Mouse (Mus musculus) C2C12 (cell line): Measurements from ENCODE around the gene D10Jhu81e. TPM values are rescaled to one million over a fixed set of nuclear protein-coding genes. Genes with fewer than 3 reads are reported as not detected.

Experiments used
- H3K27me3 ChIP-seq: one replicate; pipeline ENCODE4 v1.6.1; 2011; ENCODE audit not compliant: control insufficient read depth, insufficient read depth, insufficient read length
- H3K36me3 ChIP-seq: one replicate; pipeline ENCODE4 v1.6.1; 2011; ENCODE audit not compliant: control insufficient read depth, insufficient read depth
- H3K4me3 ChIP-seq: one replicate; pipeline ENCODE4 v1.5.1; 2011; ENCODE audit warnings: mild to moderate bottlenecking, control low read depth; ENCODE audit not compliant: poor library complexity, insufficient read depth, severe bottlenecking
- H3K79me2 ChIP-seq: one replicate; pipeline ENCODE4 v1.6.1; 2011; ENCODE audit not compliant: control insufficient read depth, insufficient read depth
- H3K79me3 ChIP-seq: one replicate; pipeline ENCODE4 v1.6.1; 2011; ENCODE audit warnings: low read depth, control low read depth
- H3ac ChIP-seq: one replicate; pipeline ENCODE3; 2011; ENCODE audit warnings: low read depth; ENCODE audit not compliant: control insufficient read depth, insufficient read length
- CEBPB ChIP-seq: IDR thresholded peaks from one replicate; pipeline ENCODE4 v1.6.1; 2011; ENCODE audit warnings: low read depth, mild to moderate bottlenecking, control low read depth, moderate library complexity
- CTCF ChIP-seq: IDR thresholded peaks from one replicate; pipeline ENCODE4 v1.5.1; 2011; ENCODE audit not compliant: control insufficient read depth, insufficient read depth, insufficient read length
- FOSL1 ChIP-seq: IDR thresholded peaks from one replicate; pipeline ENCODE4 v1.8.0; 2011; ENCODE audit warnings: mild to moderate bottlenecking, low read length; ENCODE audit not compliant: poor library complexity, insufficient read depth, severe bottlenecking
- MAX ChIP-seq: IDR thresholded peaks from one replicate; pipeline ENCODE4 v1.6.1; 2011; ENCODE audit warnings: mild to moderate bottlenecking, control low read depth
- MYOD1 ChIP-seq: IDR thresholded peaks from one replicate; pipeline ENCODE4 v1.6.1; 2011; ENCODE audit warnings: low read depth; ENCODE audit not compliant: control insufficient read depth, insufficient read length
- MYOG ChIP-seq: IDR thresholded peaks from one replicate; pipeline ENCODE4 v1.6.1; 2011; ENCODE audit not compliant: control insufficient read depth, insufficient read length; ENCODE audit errors: extremely low read depth
- USF1 ChIP-seq: IDR thresholded peaks from one replicate; pipeline ENCODE4 v1.6.1; 2011; ENCODE audit warnings: low read depth, mild to moderate bottlenecking, control low read depth, moderate library complexity
- polyA plus RNA-seq: library from polyadenylated mRNA; unstranded; fragments of >200 nt; fragmentation: generic; extraction: Trizol; gene quantifications from one replicate; pipeline ENCODE4 v1.2.1, GENCODE M21; 2012; ENCODE audit warnings: missing spikeins

The D10Jhu81e gene
- polyA plus RNA-seq, 1 experiment, result 38.0 TPM

DNA sequence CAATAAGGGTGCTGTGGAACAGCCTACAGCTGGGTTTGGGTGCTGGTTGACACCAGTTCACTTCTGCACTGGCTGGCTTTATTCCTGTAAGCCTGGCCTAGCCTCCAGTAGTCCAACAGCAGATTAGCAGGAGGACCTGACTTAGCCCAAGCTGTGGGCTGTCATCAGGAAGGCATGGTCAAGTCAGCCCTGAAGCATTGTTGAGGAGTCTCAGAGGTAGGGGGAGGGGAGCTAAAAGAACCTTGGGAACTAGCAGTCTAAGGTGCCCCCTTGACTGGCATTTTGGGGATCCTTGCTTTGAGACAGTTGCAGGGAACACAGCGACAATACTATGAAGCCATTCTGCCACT, 29.4 kb downstream of the D10Jhu81e start:
- Histone ChIP-seq H3K79me3 (no peaks in the 10 kb centered on the region), H3ac (no peak overlapping the region), H3K79me2 (no peaks in the 10 kb centered on the region), H3K36me3 (no peaks in the 10 kb centered on the region), H3K27me3 (peaks cover 7% of the 10 kb centered on the region), H3K4me3 (no peak overlapping the region)
- no peak for TF ChIP-seq MYOG

DNA sequence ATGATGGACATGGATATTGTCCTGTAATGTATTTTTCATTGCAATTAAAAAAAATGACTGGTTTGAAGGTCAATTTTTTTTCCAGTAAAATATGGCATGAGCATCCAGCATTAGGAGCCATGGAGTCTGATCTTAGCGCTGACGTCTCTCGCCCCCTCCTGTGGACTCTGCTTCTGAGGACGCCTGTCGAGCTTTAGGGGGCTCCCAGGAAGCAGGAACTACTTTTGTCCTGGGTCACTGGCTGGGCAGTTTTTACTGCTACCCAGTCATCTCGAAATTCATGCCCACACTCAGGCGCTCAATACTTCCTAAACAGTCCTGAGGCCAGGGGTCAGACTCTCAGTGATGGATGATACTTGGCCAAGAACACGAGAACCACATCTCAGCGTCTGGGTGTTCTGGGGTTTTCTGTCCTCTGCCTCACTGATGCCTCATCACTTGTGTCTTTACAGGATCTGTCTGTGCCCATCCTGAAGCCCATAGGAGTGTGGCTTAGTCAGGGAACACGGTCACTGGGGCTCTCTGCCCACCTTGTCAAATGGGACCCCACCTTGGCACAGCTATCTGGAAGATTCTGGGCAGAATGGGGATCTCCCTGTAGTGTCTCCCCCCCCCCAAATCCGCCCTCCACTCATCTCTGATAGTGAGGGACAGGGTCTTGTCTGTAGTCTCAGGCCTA, 29.9 kb downstream of the D10Jhu81e start:
- TF ChIP-seq FOSL1 (no peak), CTCF (no peak), USF1 (no peak), MYOG (no peak), MYOD1 (no peak), MAX (no peak), CEBPB (no peak)
- H3K36me3 ChIP-seq, result no peaks in the 10 kb centered on the region
- H3K79me3 ChIP-seq, result no peaks in the 10 kb centered on the region
- peaks cover 6% of the 10 kb centered on the region for H3K27me3 ChIP-seq
- H3K4me3 ChIP-seq, result no peak overlapping the region
- H3ac ChIP-seq, result no peak overlapping the region
- H3K79me2 ChIP-seq, result no peaks in the 10 kb centered on the region

DNA sequence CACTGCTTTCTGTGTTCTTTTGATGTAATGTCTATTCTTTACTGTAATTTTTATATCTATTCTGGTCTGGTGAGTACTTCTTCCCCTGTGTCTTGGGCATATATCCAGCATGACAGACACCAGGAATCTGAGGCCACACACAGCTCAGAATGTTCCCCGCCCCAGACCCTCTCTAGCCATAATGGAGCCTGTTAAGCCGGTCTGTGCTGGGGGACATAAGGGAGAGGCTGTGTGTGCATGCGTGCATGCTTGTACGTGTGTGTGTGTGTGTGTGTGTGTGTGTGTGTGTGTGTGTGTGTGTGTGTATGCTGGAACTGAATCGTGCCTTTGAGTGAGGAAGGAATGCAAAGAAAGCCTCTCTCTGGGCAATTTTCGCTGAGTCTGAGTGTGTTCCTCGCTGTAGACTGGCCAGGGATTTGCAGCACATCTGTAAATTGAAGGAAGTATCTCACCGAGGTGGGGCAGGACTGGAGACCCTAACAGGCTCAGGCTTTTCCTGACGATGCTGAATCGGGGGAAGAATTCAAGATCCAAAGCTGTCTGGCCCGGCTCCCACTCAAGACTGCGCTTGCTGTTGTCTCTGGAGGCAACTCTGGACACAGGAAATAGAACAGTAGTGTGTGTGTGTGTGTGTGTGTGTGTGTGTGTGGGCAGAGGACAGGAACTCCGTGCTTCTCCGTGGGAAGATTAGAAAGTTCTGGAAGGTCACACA, 30.6 kb downstream of the D10Jhu81e start:
- TF ChIP-seq MAX (no peak), CEBPB (no peak), FOSL1 (no peak), USF1 (no peak), MYOG (no peak), MYOD1 (no peak), CTCF (no peak)
- Histone ChIP-seq H3K36me3 (no peaks in the 10 kb centered on the region), H3K27me3 (no peaks in the 10 kb centered on the region), H3K79me3 (no peaks in the 10 kb centered on the region), H3ac (no peak overlapping the region), H3K79me2 (no peaks in the 10 kb centered on the region), H3K4me3 (no peak overlapping the region)

DNA sequence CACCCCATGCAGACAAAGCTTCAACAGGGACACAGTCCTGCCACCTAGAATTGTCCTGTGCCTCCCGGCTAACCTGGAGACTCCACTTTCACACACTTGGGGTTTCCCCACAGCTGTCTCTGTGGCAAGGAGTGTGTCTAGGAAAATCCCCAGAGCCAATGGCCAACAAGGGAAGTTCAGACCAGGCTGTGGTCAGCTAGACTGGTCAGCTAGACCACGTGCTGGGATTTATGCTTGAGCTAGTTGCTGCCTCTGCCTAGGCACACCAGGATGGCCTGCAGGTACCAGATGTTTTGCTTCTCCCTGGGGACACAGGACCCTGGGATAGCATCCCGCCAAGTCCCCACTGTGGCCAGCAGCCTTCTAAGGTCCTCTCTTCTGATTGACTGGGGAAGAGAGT, 32.4 kb downstream of the D10Jhu81e start:
- H3K79me2 ChIP-seq, result no peaks in the 10 kb centered on the region
- TF ChIP-seq CTCF (no peak), USF1 (no peak), MAX (no peak), FOSL1 (no peak), MYOD1 (no peak)
- no peak overlapping the region for H3ac ChIP-seq
- H3K4me3 ChIP-seq, result no peak overlapping the region
- no peaks in the 10 kb centered on the region for H3K36me3 ChIP-seq
- no peaks in the 10 kb centered on the region for H3K27me3 ChIP-seq
- no peaks in the 10 kb centered on the region for H3K79me3 ChIP-seq

DNA sequence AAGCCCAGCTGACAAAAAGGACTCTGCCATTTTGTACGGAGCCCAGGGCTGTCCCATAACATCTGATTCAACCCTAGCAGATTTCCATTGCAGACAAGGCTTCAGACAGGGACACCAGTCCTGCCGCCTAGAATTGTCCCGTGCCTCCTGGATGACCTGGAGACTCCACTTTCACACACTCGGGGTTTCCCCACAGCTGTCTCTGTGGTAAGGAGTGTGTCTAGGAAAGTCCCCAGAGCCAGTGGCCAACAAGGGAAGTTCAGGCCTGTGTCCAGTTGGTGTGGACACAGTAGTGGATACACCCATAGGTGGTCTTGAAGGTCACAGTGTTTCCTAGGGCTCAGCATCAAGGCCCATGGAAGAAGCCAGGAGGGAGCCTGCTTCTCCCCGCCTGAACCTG, 33.6 kb downstream of the D10Jhu81e start:
- TF ChIP-seq CEBPB, result no peak
- no peak for TF ChIP-seq MYOG
- TF ChIP-seq USF1, result no peak
- TF ChIP-seq FOSL1, result no peak
- TF ChIP-seq MAX, result no peak
- TF ChIP-seq CTCF, result no peak
- no peak for TF ChIP-seq MYOD1
- Histone ChIP-seq H3K79me3 (no peaks in the 10 kb centered on the region), H3K79me2 (no peaks in the 10 kb centered on the region), H3K36me3 (no peaks in the 10 kb centered on the region), H3ac (no peak overlapping the region), H3K4me3 (no peak overlapping the region), H3K27me3 (no peaks in the 10 kb centered on the region)
